Comparison of ENCODE assay signal across 8 mouse cellular contexts in the genomic region with DNA sequence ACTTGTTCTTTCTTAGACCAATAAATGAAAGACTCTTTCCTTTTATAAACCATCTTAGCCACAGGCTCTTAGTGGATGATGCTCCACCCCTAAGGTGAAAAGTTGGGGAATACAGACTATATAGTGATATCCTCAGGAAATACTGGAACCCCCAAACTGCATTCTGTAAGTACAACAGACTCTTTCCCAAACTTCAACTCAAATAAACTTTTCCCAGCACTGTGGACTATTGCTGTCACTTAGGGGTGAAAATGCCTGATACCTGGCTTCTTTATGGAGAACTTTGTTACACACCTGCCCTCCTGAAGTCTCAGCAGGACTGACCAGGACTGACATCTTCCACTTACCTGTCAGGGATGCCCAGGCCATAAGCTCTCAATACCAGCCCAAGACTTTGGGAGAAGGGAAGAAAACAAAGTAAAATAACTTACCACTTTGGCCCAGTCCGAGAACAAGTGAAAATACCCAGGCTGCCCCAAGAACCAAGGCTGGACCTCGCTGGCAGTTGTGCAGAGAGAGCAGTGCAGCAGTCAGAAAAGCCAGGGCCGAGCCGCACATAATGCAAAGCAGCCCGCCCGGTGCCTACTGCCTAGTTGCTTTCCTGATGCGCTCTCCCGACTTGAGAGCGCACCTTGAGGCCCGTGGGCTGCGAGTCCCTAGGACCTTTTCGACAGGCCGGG. TPM values are rescaled to one million over a fixed set of nuclear protein-coding genes. Genes with fewer than 3 reads are reported as not detected.
DNase-seq lines count a peak whose midpoint lies in the region; ATAC-seq and TF ChIP-seq lines count a peak whose summit lies in the region.

No protein-coding gene starts in this region.

- no peaks in the 10 kb centered on the region for H3K9me3 ChIP-seq in lung, embryonic 14.5 days (ENCODE audit: low read depth, low read length)
- no peaks in the 10 kb centered on the region for H3K9me3 ChIP-seq in embryonic facial prominence, embryonic 13.5 days
- H3K9me3 ChIP-seq in hindbrain, embryonic 10.5 days = no peaks in the 10 kb centered on the region
- no peaks in the 10 kb centered on the region for H3K9me3 ChIP-seq in liver, embryonic 16.5 days (replicated peaks; ENCODE audit: control insufficient read depth, low read length)

- no peaks in the 10 kb centered on the region for H3K36me3 ChIP-seq in lung, embryonic 14.5 days (ENCODE audit: insufficient read depth)
- H3K36me3 ChIP-seq in embryonic facial prominence, embryonic 13.5 days = no peaks in the 10 kb centered on the region
- H3K36me3 ChIP-seq in hindbrain, embryonic 10.5 days = peaks cover 1% of the 10 kb centered on the region; the same call in 1 of the 2 replicates
- H3K36me3 ChIP-seq in liver, embryonic 16.5 days (ENCODE audit: control insufficient read depth, insufficient read depth) = no peaks in the 10 kb centered on the region

- peak; percentile 26 for ATAC-seq in lung, embryonic 14.5 days (ENCODE audit: insufficient read depth)
- ATAC-seq in embryonic facial prominence, embryonic 13.5 days (ENCODE audit: insufficient number of reproducible peaks, insufficient read depth, low FRiP score, low TSS enrichment, low read depth) = no peak
- no peak for ATAC-seq in liver, embryonic 16.5 days (ENCODE audit: low read depth)
- no peak for ATAC-seq in erythroid progenitor cell, adult 5-6 weeks (replicated peaks; ENCODE audit: low FRiP score, poor library complexity, severe bottlenecking)

- H3K4me2 ChIP-seq in lung, embryonic 14.5 days = peak overlapping the region; percentile 92
- peak overlapping the region; percentile 92 for H3K4me2 ChIP-seq in embryonic facial prominence, embryonic 13.5 days
- 0 out of 2 replicates have a peak overlapping the region, but pooled peaks have one; percentile 48 for H3K4me2 ChIP-seq in liver, embryonic 16.5 days (ENCODE audit: low read depth, low read length)

- H3K27ac ChIP-seq in lung, embryonic 14.5 days (ENCODE audit: low read depth) = peak overlapping the region; percentile 94; the same call in 1 of the 2 replicates
- H3K27ac ChIP-seq in embryonic facial prominence, embryonic 13.5 days = peak overlapping the region; percentile 94
- peak overlapping the region; percentile 99 for H3K27ac ChIP-seq in hindbrain, embryonic 10.5 days
- H3K27ac ChIP-seq in liver, embryonic 16.5 days (ENCODE audit: low read length) = no peak overlapping the region

- 2% methylated on average over 13 of the region's 13 CpGs for WGBS in lung, embryonic 14.5 days
- 1% methylated on average over 13 of the region's 13 CpGs for WGBS in embryonic facial prominence, embryonic 13.5 days
- WGBS in hindbrain, embryonic 10.5 days = 1% methylated on average over 13 of the region's 13 CpGs
- WGBS in liver, embryonic 16.5 days (ENCODE audit: insufficient replicate concordance) = 10% methylated on average over 13 of the region's 13 CpGs

- peak; percentile 60 for DNase-seq in lung, embryonic 14.5 days
- no peak for DNase-seq in lung, postnatal 4 days
- DNase-seq in hindbrain, embryonic 10.5 days (ENCODE audit: low spot score) = no peak
- DNase-seq in urinary bladder, adult 2 months (ENCODE audit: low spot score) = no peak
- no peak for DNase-seq in c-Kit-positive CD71-positive TER-119-positive erythroid progenitor cells, embryonic 14.5 days (ENCODE audit: low spot score)

- H3K27me3 ChIP-seq in lung, embryonic 14.5 days (ENCODE audit: insufficient read depth, low read length) = 0 out of 2 replicates have a peak, but pooled peaks cover 3% of the 10 kb centered on the region
- H3K27me3 ChIP-seq in embryonic facial prominence, embryonic 13.5 days = no peaks in the 10 kb centered on the region
- no peaks in the 10 kb centered on the region for H3K27me3 ChIP-seq in hindbrain, embryonic 10.5 days (ENCODE audit: insufficient read depth, poor library complexity, severe bottlenecking)
- H3K27me3 ChIP-seq in liver, embryonic 16.5 days (ENCODE audit: control insufficient read depth, insufficient read depth, low read depth, low read length) = peaks cover 20% of the 10 kb centered on the region

- peak overlapping the region; percentile 82 for H3K9ac ChIP-seq in lung, embryonic 14.5 days
- H3K9ac ChIP-seq in embryonic facial prominence, embryonic 13.5 days = peak overlapping the region; percentile 86
- H3K9ac ChIP-seq in liver, embryonic 16.5 days (ENCODE audit: low read depth, low read length) = no peak overlapping the region

- TF ChIP-seq CTCF in lung, embryonic 14.5 days (IDR thresholded peaks at IDR 0.05; ENCODE audit: low read depth) = no peak

- 0 out of 2 replicates have a peak, but pooled peaks cover 4% of the 10 kb centered on the region for H3K4me1 ChIP-seq in lung, embryonic 14.5 days (ENCODE audit: insufficient read depth)
- peaks cover 15% of the 10 kb centered on the region for H3K4me1 ChIP-seq in embryonic facial prominence, embryonic 13.5 days
- peaks cover 55% of the 10 kb centered on the region for H3K4me1 ChIP-seq in hindbrain, embryonic 10.5 days (replicated peaks)
- H3K4me1 ChIP-seq in liver, embryonic 16.5 days (ENCODE audit: control insufficient read depth, low read depth, low read length) = no peaks in the 10 kb centered on the region

- peak overlapping the region; percentile 64 for H3K4me3 ChIP-seq in lung, embryonic 14.5 days (ENCODE audit: low read depth, low read length)
- peak overlapping the region; percentile 62 for H3K4me3 ChIP-seq in embryonic facial prominence, embryonic 13.5 days
- peak overlapping the region; percentile 73 for H3K4me3 ChIP-seq in hindbrain, embryonic 10.5 days
- peak overlapping the region; percentile 40 for H3K4me3 ChIP-seq in liver, embryonic 16.5 days (ENCODE audit: low read depth, low read length)

RNA-seq across cellular contexts. Expression of a gene that starts 1.2 kb away (rescaled TPM):
- 4.1 and 4.6 TPM in 2 replicates for polyA plus RNA-seq in lung, embryonic 14.5 days (2014; fragmentation: Nextera tagmentation; extraction: Ambion mirVana)
- 3.2 and 4.1 TPM in 2 replicates for polyA plus RNA-seq in embryonic facial prominence, embryonic 13.5 days (2015; fragmentation: Nextera tagmentation; extraction: Ambion mirVana)
- polyA plus RNA-seq in hindbrain, embryonic 10.5 days (2016; fragmentation: Nextera tagmentation; extraction: Ambion mirVana) = 20.9 and 21.8 TPM in 2 replicates
- 0.05 and 0.11 TPM in 2 replicates for polyA plus RNA-seq in liver, embryonic 16.5 days (2015; fragmentation: Nextera tagmentation; extraction: Ambion mirVana)
- total RNA-seq in erythroid progenitor cell, adult 5-6 weeks (2015; ENCODE audit: low replicate concordance) = 0.84 TPM in 1 of 2 replicates, not detected in the other
- not detected in 2 replicates for total RNA-seq in erythroid progenitor cell, adult 5-6 weeks (2017; ENCODE audit: low replicate concordance)
- polyA plus RNA-seq in urinary bladder, adult 2 months (2012; rRNA removed) = 1.0 and 1.1 TPM in 2 replicates
